Mouse (Mus musculus): ENCODE measurements at regions not wholly inside any gene's neighbourhood (a gene's known extent, or its start where the extent isn't known, plus 50 kb on each side); places are given as distances from the start of the nearest gene placed in this dataset.
A peak's percentile ranks its signal among the peaks of the same experiment; 100 is the strongest.

GRCm38 (mm10) chr14:80789131-80789530 is 805.2 kb downstream of the Olfm4 start:
- DNase-seq (ENCODE audit: low spot score in 2 of 2): no peak

DNA sequence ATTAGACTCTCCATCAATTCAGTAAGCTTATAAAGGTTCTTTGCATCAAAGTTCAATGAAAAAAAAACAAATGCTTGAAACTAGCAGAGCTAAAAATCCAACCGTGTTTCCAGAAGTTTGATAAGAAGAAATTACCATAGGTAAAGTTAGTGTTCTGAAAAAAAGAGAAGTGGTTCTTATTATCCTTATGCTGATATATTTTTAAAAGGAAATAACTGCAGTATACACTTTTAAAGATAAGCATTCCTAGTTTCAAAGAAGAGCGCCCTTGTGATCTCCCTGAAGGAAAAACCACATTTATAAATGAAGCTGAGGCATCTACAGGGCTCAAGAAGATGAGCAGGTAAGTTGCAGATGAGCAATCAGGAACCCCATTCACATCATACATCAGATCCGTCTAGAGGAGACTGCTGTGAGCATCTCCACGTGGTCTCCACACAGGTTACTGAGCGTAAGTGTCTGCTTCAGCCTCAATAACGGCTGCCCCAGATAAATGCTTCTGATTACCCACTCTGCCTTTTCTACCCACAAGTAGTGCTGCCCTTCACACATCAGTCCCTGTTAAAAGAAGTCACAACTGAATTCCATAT is 815.6 kb downstream of the Olfm4 start:
- no peak for DNase-seq (ENCODE audit: low spot score in 2 of 2)

GRCm38 (mm10) chr14:80830476-80830875 is 846.6 kb downstream of the Olfm4 start:
- DNase-seq (ENCODE audit: low spot score in 2 of 2): no peak

- no peak for DNase-seq (ENCODE audit: low spot score in 2 of 2)
Observed at GRCm38 (mm10) chr14:80844550-80844949, 860.7 kb downstream of the Olfm4 start.

GRCm38 (mm10) chr14:80845576-80846269 is 861.8 kb downstream of the Olfm4 start:
- peak in 1 of 2 experiments; percentile 0 for DNase-seq (ENCODE audit: low spot score in 2 of 2)

GRCm38 (mm10) chr14:80846420-80847083 is 862.7 kb downstream of the Olfm4 start:
- DNase-seq (ENCODE audit: low spot score in 2 of 2): no peak
